Mouse (Mus musculus): ENCODE data around the gene Mvd. TPM values are rescaled to one million over a fixed set of nuclear protein-coding genes. Genes with fewer than 3 reads are reported as not detected.

Gene Mvd
- polyA plus RNA-seq, 2 experiments = 38.2 to 42.3 TPM

DNA sequence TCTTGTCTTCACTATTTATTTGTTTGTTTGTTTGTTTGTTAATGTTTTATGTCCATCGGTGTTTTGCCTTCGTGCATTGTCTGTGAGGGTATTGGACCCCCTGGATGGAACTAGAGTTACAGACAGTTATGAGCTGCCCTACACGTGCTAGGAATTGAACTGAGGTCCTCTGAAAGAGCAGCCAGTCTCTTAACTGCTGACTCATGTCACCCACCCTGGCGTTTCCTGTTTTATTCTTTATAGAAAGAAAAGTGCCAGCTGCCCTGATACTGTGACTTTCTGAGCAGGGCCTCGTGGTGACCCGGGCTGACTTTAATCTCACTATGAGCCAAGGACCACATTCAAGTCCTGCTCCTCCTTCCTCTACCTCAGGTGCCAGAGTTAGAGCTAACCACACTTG lies 27.7 kb downstream of the Mvd start:
- H3K36me3 ChIP-seq (ENCODE audit: control insufficient read depth, insufficient read depth, low read length) = peaks cover 85% of the 10 kb centered on the region
- H3K4me3 ChIP-seq (replicated peaks; ENCODE audit: low read length) = no peak overlapping the region
- ATAC-seq (ENCODE audit: low FRiP score, low read depth) = no peak
- DNase-seq (ENCODE audit: low spot score) = no peak
- no peak overlapping the region for H3K27ac ChIP-seq (replicated peaks; ENCODE audit: low read depth, low read length)
- H3K9ac ChIP-seq (ENCODE audit: low read depth, low read length, severe bottlenecking) = no peak overlapping the region
- no peaks in the 10 kb centered on the region for H3K9me3 ChIP-seq (ENCODE audit: control insufficient read depth, low read length)
- WGBS = 88% methylated on average over 6 of the region's 6 CpGs
- H3K27me3 ChIP-seq (ENCODE audit: control insufficient read depth, insufficient read depth, low read length) = no peaks in the 10 kb centered on the region
- H3K4me1 ChIP-seq (ENCODE audit: control insufficient read depth, insufficient read depth, low read length) = no peaks in the 10 kb centered on the region
- TF ChIP-seq POLR2A (IDR thresholded peaks at IDR 0.05; ENCODE audit: borderline replicate concordance, extremely low read depth, insufficient read depth, insufficient read length) = no peak
- no peak overlapping the region for H3K4me2 ChIP-seq (replicated peaks; ENCODE audit: low read depth, low read length, severe bottlenecking)

DNA sequence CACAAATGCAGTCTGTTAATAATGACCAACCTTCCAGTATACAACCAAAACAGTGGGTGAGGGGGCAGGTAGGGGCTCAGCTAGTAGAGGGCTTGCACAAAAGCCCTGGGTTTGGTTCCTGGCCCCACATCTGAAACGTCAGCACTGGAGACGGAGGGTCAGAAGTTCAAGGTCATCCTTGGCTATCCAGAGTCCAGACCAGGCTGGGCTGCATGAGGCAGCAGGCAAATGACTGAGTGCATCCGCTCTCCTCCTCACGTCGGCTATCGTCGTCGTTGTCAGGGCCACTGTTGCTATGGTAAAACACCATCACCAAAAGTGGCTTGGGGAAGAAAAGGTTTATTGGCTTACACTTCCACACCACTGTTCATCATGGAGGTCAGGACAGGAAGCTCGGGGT lies 28.9 kb downstream of the Mvd start:
- ATAC-seq (ENCODE audit: low FRiP score, low read depth) (no peak), DNase-seq (ENCODE audit: low spot score) (no peak)
- no peaks in the 10 kb centered on the region for H3K9me3 ChIP-seq (ENCODE audit: control insufficient read depth, low read length)
- H3K4me3 ChIP-seq (replicated peaks; ENCODE audit: low read length) = no peak overlapping the region
- no peaks in the 10 kb centered on the region for H3K27me3 ChIP-seq (ENCODE audit: control insufficient read depth, insufficient read depth, low read length)
- H3K36me3 ChIP-seq (ENCODE audit: control insufficient read depth, insufficient read depth, low read length) = peaks cover 97% of the 10 kb centered on the region
- H3K4me1 ChIP-seq (ENCODE audit: control insufficient read depth, insufficient read depth, low read length) = no peaks in the 10 kb centered on the region
- TF ChIP-seq POLR2A (IDR thresholded peaks at IDR 0.05; ENCODE audit: borderline replicate concordance, extremely low read depth, insufficient read depth, insufficient read length) = no peak
- no peak overlapping the region for H3K27ac ChIP-seq (replicated peaks; ENCODE audit: low read depth, low read length)
- H3K9ac ChIP-seq (ENCODE audit: low read depth, low read length, severe bottlenecking) = no peak overlapping the region
- no peak overlapping the region for H3K4me2 ChIP-seq (replicated peaks; ENCODE audit: low read depth, low read length, severe bottlenecking)
- 92% methylated on average over 9 of the region's 9 CpGs for WGBS

DNA sequence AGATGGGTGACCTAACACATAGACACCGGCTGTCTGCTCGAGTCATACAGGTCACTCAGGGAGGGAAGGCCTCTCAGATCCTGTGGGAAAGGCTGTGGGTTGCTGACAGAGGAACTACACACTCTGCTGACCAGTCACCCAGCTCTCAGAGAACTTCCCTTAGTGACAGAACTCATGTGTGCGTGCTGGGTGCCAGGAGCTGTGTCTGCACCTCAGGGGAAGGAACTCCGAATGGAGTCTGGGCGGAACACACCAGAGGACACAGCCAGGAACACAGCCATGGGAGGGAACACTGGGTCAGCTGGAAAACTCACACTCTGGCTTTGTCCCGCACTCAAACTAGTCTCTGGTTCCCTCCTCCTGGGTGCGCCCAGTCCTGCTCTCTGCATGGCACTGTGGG lies 35.5 kb downstream of the Mvd start:
- no peak overlapping the region for H3K4me2 ChIP-seq (replicated peaks; ENCODE audit: low read depth, low read length, severe bottlenecking)
- H3K9me3 ChIP-seq (ENCODE audit: control insufficient read depth, low read length) = no peaks in the 10 kb centered on the region
- peaks cover 99% of the 10 kb centered on the region for H3K36me3 ChIP-seq (ENCODE audit: control insufficient read depth, insufficient read depth, low read length)
- no peak for TF ChIP-seq POLR2A (IDR thresholded peaks at IDR 0.05; ENCODE audit: borderline replicate concordance, extremely low read depth, insufficient read depth, insufficient read length)
- no peak overlapping the region for H3K27ac ChIP-seq (replicated peaks; ENCODE audit: low read depth, low read length)
- ATAC-seq (ENCODE audit: low FRiP score, low read depth) = no peak
- DNase-seq (ENCODE audit: low spot score) = no peak
- no peak overlapping the region for H3K4me3 ChIP-seq (replicated peaks; ENCODE audit: low read length)
- H3K27me3 ChIP-seq (ENCODE audit: control insufficient read depth, insufficient read depth, low read length) = no peaks in the 10 kb centered on the region
- 91% methylated on average over 7 of the region's 7 CpGs for WGBS
- H3K9ac ChIP-seq (ENCODE audit: low read depth, low read length, severe bottlenecking) = no peak overlapping the region
- no peaks in the 10 kb centered on the region for H3K4me1 ChIP-seq (ENCODE audit: control insufficient read depth, insufficient read depth, low read length)

DNA sequence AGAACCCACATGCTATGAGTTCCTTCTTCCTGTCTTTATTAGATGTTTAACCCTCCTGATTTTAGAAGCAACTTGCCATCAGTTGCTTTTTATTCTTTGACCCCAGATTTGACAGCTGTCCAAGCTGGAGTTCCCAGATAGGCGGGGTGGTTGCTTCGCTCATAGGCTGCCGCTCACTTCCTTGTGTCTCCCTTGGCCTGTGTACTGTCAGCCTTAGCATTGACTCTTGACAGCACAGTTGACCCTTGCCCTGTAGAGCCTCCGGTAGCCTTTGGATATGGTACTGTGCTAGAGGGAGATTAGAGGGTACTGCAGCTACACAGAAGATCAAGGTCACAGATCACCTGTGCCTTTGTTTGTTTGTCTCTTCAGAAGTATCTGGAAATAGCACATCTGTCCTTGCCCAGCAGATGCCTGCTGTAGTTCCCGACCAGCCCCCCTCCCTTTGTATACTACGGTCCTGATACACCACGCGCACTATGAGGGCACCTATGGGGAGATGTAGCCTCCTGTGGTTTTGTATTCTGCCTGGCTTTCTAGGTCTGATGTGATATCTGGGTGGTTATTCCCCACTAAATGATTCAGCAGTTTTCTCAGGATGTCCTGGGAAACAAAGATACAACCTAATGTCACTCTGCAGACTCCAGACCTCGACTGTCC lies 37.9 kb downstream of the Mvd start:
- Histone ChIP-seq H3K4me3 (replicated peaks; ENCODE audit: low read length) (no peak overlapping the region), H3K4me1 (ENCODE audit: control insufficient read depth, insufficient read depth, low read length) (no peaks in the 10 kb centered on the region), H3K27me3 (ENCODE audit: control insufficient read depth, insufficient read depth, low read length) (no peaks in the 10 kb centered on the region), H3K9ac (ENCODE audit: low read depth, low read length, severe bottlenecking) (no peak overlapping the region), H3K36me3 (ENCODE audit: control insufficient read depth, insufficient read depth, low read length) (peaks cover 99% of the 10 kb centered on the region), H3K4me2 (replicated peaks; ENCODE audit: low read depth, low read length, severe bottlenecking) (no peak overlapping the region), H3K27ac (replicated peaks; ENCODE audit: low read depth, low read length) (no peak overlapping the region), H3K9me3 (ENCODE audit: control insufficient read depth, low read length) (no peaks in the 10 kb centered on the region)
- ATAC-seq (ENCODE audit: low FRiP score, low read depth) (no peak), DNase-seq (ENCODE audit: low spot score) (no peak)
- 89% methylated on average over 9 of the region's 9 CpGs for WGBS
- TF ChIP-seq POLR2A (IDR thresholded peaks at IDR 0.05; ENCODE audit: borderline replicate concordance, extremely low read depth, insufficient read depth, insufficient read length) = no peak

DNA sequence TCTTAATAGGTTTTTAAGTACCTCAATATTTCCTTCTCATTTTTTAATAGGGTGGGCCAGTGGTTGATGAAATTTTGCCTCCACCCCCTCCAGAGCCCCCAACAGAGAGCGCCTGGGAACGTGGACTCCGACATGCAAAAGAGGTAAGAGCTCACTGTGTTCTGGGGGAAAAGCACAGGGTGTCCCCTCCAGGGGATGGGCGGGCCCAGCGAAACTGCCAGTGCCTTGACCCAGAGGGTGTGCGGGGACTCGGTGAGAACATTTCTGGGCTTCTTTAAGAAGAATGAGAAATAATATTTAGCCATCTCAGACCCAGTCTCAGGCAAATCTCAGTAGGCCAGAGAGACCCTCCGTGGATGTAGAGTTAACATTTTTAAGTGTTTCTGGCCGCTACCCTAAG lies 45.0 kb downstream of the Mvd start:
- Histone ChIP-seq H3K27me3 (ENCODE audit: control insufficient read depth, insufficient read depth, low read length) (no peaks in the 10 kb centered on the region), H3K9ac (ENCODE audit: low read depth, low read length, severe bottlenecking) (no peak overlapping the region), H3K9me3 (ENCODE audit: control insufficient read depth, low read length) (no peaks in the 10 kb centered on the region), H3K36me3 (ENCODE audit: control insufficient read depth, insufficient read depth, low read length) (peaks cover 87% of the 10 kb centered on the region), H3K27ac (replicated peaks; ENCODE audit: low read depth, low read length) (no peak overlapping the region), H3K4me3 (replicated peaks; ENCODE audit: low read length) (no peak overlapping the region), H3K4me2 (replicated peaks; ENCODE audit: low read depth, low read length, severe bottlenecking) (no peak overlapping the region), H3K4me1 (ENCODE audit: control insufficient read depth, insufficient read depth, low read length) (no peaks in the 10 kb centered on the region)
- ATAC-seq (ENCODE audit: low FRiP score, low read depth) (no peak), DNase-seq (ENCODE audit: low spot score) (no peak)
- no peak for TF ChIP-seq POLR2A (IDR thresholded peaks at IDR 0.05; ENCODE audit: borderline replicate concordance, extremely low read depth, insufficient read depth, insufficient read length)
- 97% methylated on average over 9 of the region's 9 CpGs for WGBS

DNA sequence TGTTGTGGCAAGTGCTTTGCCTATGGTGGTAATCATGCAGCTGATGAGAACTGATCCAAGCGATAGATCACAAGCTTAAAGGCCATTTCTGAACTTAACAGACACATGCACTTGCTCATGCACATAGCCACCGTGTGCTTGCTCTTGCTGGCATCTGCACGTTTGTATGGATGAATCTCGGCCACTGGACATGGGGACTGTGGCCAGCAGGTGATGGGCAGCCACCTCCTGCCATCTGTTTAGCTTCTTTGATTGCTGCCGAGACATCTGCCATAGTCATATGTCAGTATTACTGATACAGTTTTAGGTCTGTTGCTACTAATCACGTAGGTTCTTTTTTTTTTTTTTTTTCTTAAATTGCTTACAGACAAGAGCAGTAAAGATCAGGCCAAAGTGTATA lies 47.9 kb downstream of the Mvd start:
- no peak overlapping the region for H3K4me2 ChIP-seq (replicated peaks; ENCODE audit: low read depth, low read length, severe bottlenecking)
- no peaks in the 10 kb centered on the region for H3K27me3 ChIP-seq (ENCODE audit: control insufficient read depth, insufficient read depth, low read length)
- no peak overlapping the region for H3K4me3 ChIP-seq (replicated peaks; ENCODE audit: low read length)
- 82% methylated on average over 6 of the region's 6 CpGs for WGBS
- H3K9me3 ChIP-seq (ENCODE audit: control insufficient read depth, low read length) = no peaks in the 10 kb centered on the region
- H3K4me1 ChIP-seq (ENCODE audit: control insufficient read depth, insufficient read depth, low read length) = no peaks in the 10 kb centered on the region
- ATAC-seq (ENCODE audit: low FRiP score, low read depth) = no peak
- H3K9ac ChIP-seq (ENCODE audit: low read depth, low read length, severe bottlenecking) = no peak overlapping the region
- H3K27ac ChIP-seq (replicated peaks; ENCODE audit: low read depth, low read length) = no peak overlapping the region
- TF ChIP-seq POLR2A (IDR thresholded peaks at IDR 0.05; ENCODE audit: borderline replicate concordance, extremely low read depth, insufficient read depth, insufficient read length) = no peak
- no peak for DNase-seq (ENCODE audit: low spot score)
- H3K36me3 ChIP-seq (ENCODE audit: control insufficient read depth, insufficient read depth, low read length) = peaks cover 85% of the 10 kb centered on the region

Measured in limb, embryonic 14.5 days (tissue).